Mouse (Mus musculus) embryonic fibroblast, embryonic 13.5 days (primary cell): ENCODE data around the gene Mepe.

ENCODE experiments used
- CTCF ChIP-seq: IDR thresholded peaks from 2 replicates; pipeline ENCODE4 v1.5.1; 2011; ENCODE audit warnings: mild to moderate bottlenecking, control low read depth, low read length, moderate library complexity, borderline replicate concordance; ENCODE audit not compliant: insufficient read depth
- POLR2A ChIP-seq: IDR thresholded peaks from 2 replicates; pipeline ENCODE4 v1.6.1; 2011; ENCODE audit warnings: low read depth, mild to moderate bottlenecking, control low read depth, low read length, moderate library complexity

GRCm38 (mm10) chr5:104314073-104314472 is 11.1 kb upstream of the Mepe start:
- TF ChIP-seq CTCF (no peak), POLR2A (no peak)
